8 mouse cellular contexts compared by ENCODE assay signal in genomic region chr9:107873137-107873536, GRCm38 (mm10). TPM values are rescaled to one million over a fixed set of nuclear protein-coding genes. Genes with fewer than 3 reads are reported as not detected.
DNase-seq lines count a peak whose midpoint lies in the region; ATAC-seq and TF ChIP-seq lines count a peak whose summit lies in the region.

Rbm6 (minus strand) TSS chr9:107873237.

- 9% methylated on average over 14 of the region's 14 CpGs for WGBS in heart, embryonic 11.5 days (ENCODE audit: insufficient replicate concordance)
- 10% methylated on average over 14 of the region's 14 CpGs for WGBS in midbrain, postnatal 0 days

- no peaks in the 10 kb centered on the region for H3K9me3 ChIP-seq in heart, embryonic 11.5 days (replicated peaks; ENCODE audit: control insufficient read depth, low read length)
- H3K9me3 ChIP-seq in midbrain, postnatal 0 days (ENCODE audit: low read length): no peaks in the 10 kb centered on the region

- TF ChIP-seq CTCF in left cerebral cortex, adult 2 months (IDR thresholded peaks at IDR 0.05): no peak
- TF ChIP-seq CTCF in cortical plate, adult 2 months (IDR thresholded peaks at IDR 0.05; ENCODE audit: extremely low read depth, insufficient read depth, low read length): no peak
- TF ChIP-seq CTCF in midbrain, postnatal 0 days (IDR thresholded peaks at IDR 0.05): no peak

- H3K36me3 ChIP-seq in heart, embryonic 11.5 days (ENCODE audit: control insufficient read depth, insufficient read depth, low read length): no peaks in the 10 kb centered on the region
- H3K36me3 ChIP-seq in midbrain, postnatal 0 days (ENCODE audit: insufficient read depth, low read length): no peaks in the 10 kb centered on the region; the same call in 1 of the 2 replicates

- peak within 1 kb of the TSS; percentile 90 for H3K9ac ChIP-seq in heart, embryonic 11.5 days (ENCODE audit: low read depth, low read length)
- peak within 1 kb of the TSS; percentile 96 for H3K9ac ChIP-seq in midbrain, postnatal 0 days (replicated peaks; ENCODE audit: low read length, poor library complexity, severe bottlenecking)

- H3K4me2 ChIP-seq in heart, embryonic 11.5 days: peak within 1 kb of the TSS; percentile 81
- peak within 1 kb of the TSS; percentile 82 for H3K4me2 ChIP-seq in midbrain, postnatal 0 days (ENCODE audit: low read depth, low read length, poor library complexity, severe bottlenecking)

- peak within 1 kb of the TSS; percentile 93 for H3K27ac ChIP-seq in left cerebral cortex, adult 2 months
- H3K27ac ChIP-seq in cortical plate, adult 2 months (ENCODE audit: insufficient read depth, low read length): peak within 1 kb of the TSS; percentile 89
- peak within 1 kb of the TSS; percentile 87 for H3K27ac ChIP-seq in heart, embryonic 11.5 days (ENCODE audit: low read depth, low read length)
- peak within 1 kb of the TSS; percentile 93 for H3K27ac ChIP-seq in midbrain, postnatal 0 days (ENCODE audit: low read depth, low read length)

- no peaks in the 10 kb centered on the region; the same call in 1 of the 2 replicates for H3K4me1 ChIP-seq in cortical plate, adult 2 months (ENCODE audit: control insufficient read depth, insufficient read depth, low read length)
- H3K4me1 ChIP-seq in heart, embryonic 11.5 days (ENCODE audit: control insufficient read depth, insufficient read depth, low read length): peaks cover 9% of the 10 kb centered on the region; the same call in 1 of the 2 replicates
- peaks cover 8% of the 10 kb centered on the region for H3K4me1 ChIP-seq in midbrain, postnatal 0 days (ENCODE audit: insufficient read depth, low read length)

- peak within 1 kb of the TSS; percentile 68 for H3K4me3 ChIP-seq in left cerebral cortex, adult 2 months
- H3K4me3 ChIP-seq in cortical plate, adult 2 months (ENCODE audit: insufficient read depth, low read length): peak within 1 kb of the TSS; percentile 55
- peak within 1 kb of the TSS; percentile 77 for H3K4me3 ChIP-seq in heart, embryonic 11.5 days (ENCODE audit: low read depth, low read length)
- H3K4me3 ChIP-seq in midbrain, postnatal 0 days (ENCODE audit: low read depth, low read length): peak within 1 kb of the TSS; percentile 98

- DNase-seq in left cerebral cortex, adult 2 months (ENCODE audit: extremely low spot score in 1 of 2, low spot score in 2 of 2): no peak
- no peak for DNase-seq in left cerebral cortex, adult 9 months (ENCODE audit: low spot score in 2 of 2)
- DNase-seq in left cerebral cortex, adult 8-10 months (ENCODE audit: low spot score in 2 of 2): no peak
- no peak for DNase-seq in midbrain, postnatal 0 days (ENCODE audit: low spot score)
- DNase-seq in urinary bladder, postnatal 4 days (ENCODE audit: low spot score in 2 of 2): no peak
- DNase-seq in adipocyte (ENCODE audit: low spot score): no peak

- intact Hi-C loops in left cerebral cortex, adult 2 months (cut with DNase I): no loop called here

- H3K27me3 ChIP-seq in heart, embryonic 11.5 days (ENCODE audit: control insufficient read depth, insufficient read depth, low read length): no peaks in the 10 kb centered on the region
- no peaks in the 10 kb centered on the region for H3K27me3 ChIP-seq in midbrain, postnatal 0 days (ENCODE audit: insufficient read depth, low read length)

- no peak for ATAC-seq in heart, embryonic 11.5 days (replicated peaks; ENCODE audit: insufficient number of reproducible peaks, low FRiP score, low TSS enrichment)
- ATAC-seq in midbrain, postnatal 0 days (ENCODE audit: low FRiP score): 0 out of 2 replicates have a peak, but pooled peaks have one; percentile 21

- TF ChIP-seq POLR2A in cortical plate, adult 2 months (IDR thresholded peaks at IDR 0.05; ENCODE audit: extremely low read depth, insufficient read depth, low read length): no peak

RNA-seq across cellular contexts. Expression of gene Rbm6, which starts in this region (rescaled TPM):
- total RNA-seq in left cerebral cortex, adult 2 months (2021): 10 to 100 TPM; 66.5 to 68.4 TPM
- polyA plus RNA-seq in cortical plate, adult 2 months (2012; rRNA removed): 60.7 and 62.5 TPM in 2 replicates
- 46.0 and 51.3 TPM in 2 replicates for polyA plus RNA-seq in heart, embryonic 11.5 days (2014; fragmentation: Nextera tagmentation; extraction: Ambion mirVana)
- 10 to 100 TPM; 56.0 to 69.3 (median 59.4) TPM for total RNA-seq in left cerebral cortex, adult 8-10 months (2022)
- total RNA-seq in midbrain, postnatal 0 days (2014; rRNA removed): 81.3 and 87.9 TPM in 2 replicates
- polyA plus RNA-seq in midbrain, postnatal 0 days (2015; fragmentation: Nextera tagmentation; extraction: Ambion mirVana): 48.8 and 57.9 TPM in 2 replicates
